Mouse (Mus musculus) small intestine, adult 2 months (tissue): ENCODE measurements around the gene Fasn. TPM values are rescaled to one million over a fixed set of nuclear protein-coding genes. Genes with fewer than 3 reads are reported as not detected.
A peak's percentile ranks its signal among the peaks of the same experiment; 100 is the strongest.

ENCODE experiments used
- H3K27ac ChIP-seq: fragments of 200-500 bp; 2 replicates; pipeline ENCODE4 v1.5.1; 2012; ENCODE audit warnings: low read depth, low read length, control low read depth, inconsistent platforms; ENCODE audit not compliant: insufficient read depth
- H3K27me3 ChIP-seq: fragments of 200-500 bp; 2 replicates; pipeline ENCODE4 v1.6.1; 2012; ENCODE audit warnings: mild to moderate bottlenecking, moderate library complexity, low read length, inconsistent platforms; ENCODE audit not compliant: control insufficient read depth, insufficient read depth
- H3K36me3 ChIP-seq: fragments of 200-500 bp; 2 replicates; pipeline ENCODE4 v1.6.1; 2012; ENCODE audit warnings: mild to moderate bottlenecking, low read length, control low read depth, inconsistent platforms; ENCODE audit not compliant: control insufficient read depth, insufficient read depth
- H3K4me1 ChIP-seq: fragments of 200-500 bp; 2 replicates; pipeline ENCODE4 v1.6.1; 2012; ENCODE audit warnings: low read length, inconsistent platforms, mixed read lengths; ENCODE audit not compliant: control insufficient read depth, insufficient read depth, insufficient read length
- H3K4me3 ChIP-seq: fragments of 200-500 bp; 2 replicates; pipeline ENCODE4 v1.5.1; 2012; ENCODE audit warnings: low read depth, mild to moderate bottlenecking, control low read depth, inconsistent platforms, low read length, moderate library complexity
- CTCF ChIP-seq: fragments of 200-500 bp; IDR thresholded peaks from 2 replicates; pipeline ENCODE4 v1.5.1; 2012; ENCODE audit warnings: low read depth, mild to moderate bottlenecking, control low read depth, inconsistent platforms, low read length, moderate library complexity, mixed read lengths; ENCODE audit not compliant: insufficient replicate concordance, insufficient read length; ENCODE audit errors: extremely low read depth
- POLR2A ChIP-seq: fragments of 200-500 bp; IDR thresholded peaks from 2 replicates; pipeline ENCODE4 v1.6.1; 2012; ENCODE audit warnings: low read depth, mild to moderate bottlenecking, control low read depth, inconsistent platforms, low read length, moderate library complexity
- WGBS: fragments of 180-500 bp; shearing (Covaris S2); methylation state at CpG from one replicate; pipeline ENCODE4 v1.1.7; 2018; 5-methylcytosine and 5-hydroxymethylcytosine counted together
- polyA plus RNA-seq: library from polyadenylated mRNA; depleted of rRNA; stranded (reverse); fragments of >200 nt; gene quantifications from 2 replicates; pipeline ENCODE4 v1.2.3, GENCODE M21; 2012

Fasn gene
- polyA plus RNA-seq, 1 experiment = 151 TPM

GRCm38 (mm10) chr11:120826016-120826953, 1.9 kb upstream of the Fasn start:
- no peak for TF ChIP-seq POLR2A
- TF ChIP-seq CTCF = no peak
- WGBS = 93% methylated on average over 8 of the region's 8 CpGs
- Histone ChIP-seq H3K4me3 (no peak overlapping the region), H3K4me1 (peaks cover 14% of the 10 kb centered on the region), H3K36me3 (no peaks in the 10 kb centered on the region), H3K27ac (no peak overlapping the region), H3K27me3 (no peaks in the 10 kb centered on the region)

- Histone ChIP-seq H3K27me3 (no peaks in the 10 kb centered on the region), H3K4me1 (peaks cover 14% of the 10 kb centered on the region), H3K4me3 (no peak overlapping the region), H3K27ac (no peak overlapping the region), H3K36me3 (peaks cover 4% of the 10 kb centered on the region; the same call in 1 of the 2 replicates)
- TF ChIP-seq CTCF (no peak), POLR2A (no peak)
- 72% methylated on average over 4 of the region's 4 CpGs for WGBS
Observed at GRCm38 (mm10) chr11:120825289-120825863, 1.0 kb upstream of the Fasn start.

- TF ChIP-seq CTCF (no peak), POLR2A (no peak)
- Histone ChIP-seq H3K36me3 (peaks cover 8% of the 10 kb centered on the region), H3K4me3 (peak overlapping the region; percentile 84), H3K4me1 (peaks cover 14% of the 10 kb centered on the region), H3K27ac (peak overlapping the region; percentile 68), H3K27me3 (no peaks in the 10 kb centered on the region)
- WGBS = 2% methylated on average over 21 of the region's 21 CpGs
Observed at GRCm38 (mm10) chr11:120824787-120825288, 491 bp upstream of the Fasn start.

- no peak for TF ChIP-seq CTCF
- TF ChIP-seq POLR2A = no peak
- peak overlapping the region; percentile 59 for H3K27ac ChIP-seq
- WGBS = under 1% methylated on average over 40 of the region's 40 CpGs
- H3K27me3 ChIP-seq = no peaks in the 10 kb centered on the region
- H3K36me3 ChIP-seq = peaks cover 20% of the 10 kb centered on the region
- peaks cover 14% of the 10 kb centered on the region for H3K4me1 ChIP-seq
- H3K4me3 ChIP-seq = peak overlapping the region; percentile 84
Observed at GRCm38 (mm10) chr11:120823551-120823947, 798 bp downstream of the Fasn start.

GRCm38 (mm10) chr11:120822831-120823550, 1.4 kb downstream of the Fasn start:
- Histone ChIP-seq H3K27me3 (no peaks in the 10 kb centered on the region), H3K36me3 (peaks cover 25% of the 10 kb centered on the region), H3K4me1 (peaks cover 14% of the 10 kb centered on the region), H3K27ac (peak overlapping the region; percentile 59; the same call in 1 of the 2 replicates), H3K4me3 (peak overlapping the region; percentile 84)
- TF ChIP-seq POLR2A (no peak), CTCF (no peak)
- WGBS = under 1% methylated on average over 14 of the region's 14 CpGs

GRCm38 (mm10) chr11:120822321-120822720, 2.0 kb downstream of the Fasn start:
- Histone ChIP-seq H3K4me1 (peaks cover 14% of the 10 kb centered on the region), H3K27me3 (no peaks in the 10 kb centered on the region), H3K4me3 (peak overlapping the region; percentile 84), H3K27ac (no peak overlapping the region), H3K36me3 (peaks cover 32% of the 10 kb centered on the region)
- TF ChIP-seq CTCF = no peak
- no peak for TF ChIP-seq POLR2A
- WGBS = 36% methylated on average over 4 of the region's 4 CpGs
